10 mouse cellular contexts compared by ENCODE assay signal in the genomic region with DNA sequence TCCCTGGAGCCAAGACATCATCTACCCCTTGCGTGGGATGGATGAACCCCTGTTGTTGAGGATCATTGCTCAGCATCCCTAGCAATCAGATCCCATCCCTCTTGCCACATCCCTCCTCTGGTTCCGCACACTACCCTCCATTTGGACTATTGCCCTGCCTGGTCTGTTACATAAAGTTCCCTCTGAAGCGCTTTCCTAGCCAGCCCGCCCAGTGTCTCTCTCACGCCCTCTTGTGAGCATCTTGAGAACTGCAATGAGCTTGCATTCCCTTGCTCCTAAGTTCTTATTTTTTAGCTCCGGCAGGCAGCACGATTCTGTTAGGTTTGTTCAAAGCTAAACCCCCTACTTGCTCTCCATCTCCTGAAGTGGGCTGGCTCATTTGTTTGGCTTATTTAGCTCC. TPM values are rescaled to one million over a fixed set of nuclear protein-coding genes. Genes with fewer than 3 reads are reported as not detected.
DNase-seq lines count a peak whose midpoint lies in the region; ATAC-seq and TF ChIP-seq lines count a peak whose summit lies in the region.
"Had no signal": no experiment of that assay in that cellular context is flagged by ENCODE, and none has a peak within 500 bp of the region (broad histone marks: within the 10 kb centered on the region; RNA-seq: fewer than 3 reads in every experiment).

No protein-coding gene starts in this region.

- H3K27ac ChIP-seq in hindbrain, embryonic 15.5 days (replicated peaks), result no peak overlapping the region
- H3K27ac ChIP-seq in midbrain, postnatal 0 days (ENCODE audit: low read depth, low read length), result no peak overlapping the region
- no peak overlapping the region for H3K27ac ChIP-seq in heart, embryonic 12.5 days (ENCODE audit: poor library complexity, severe bottlenecking)
- H3K27ac ChIP-seq: midbrain, embryonic 12.5 days had no signal

- TF ChIP-seq CTCF in midbrain, postnatal 0 days (IDR thresholded peaks at IDR 0.05), result peak; percentile 88

- H3K4me2 ChIP-seq in hindbrain, embryonic 15.5 days, result no peak overlapping the region
- no peak overlapping the region for H3K4me2 ChIP-seq in midbrain, postnatal 0 days (ENCODE audit: low read depth, low read length, poor library complexity, severe bottlenecking)
- H3K4me2 ChIP-seq in heart, embryonic 12.5 days, result no peak overlapping the region
- H3K4me2 ChIP-seq: midbrain, embryonic 12.5 days had no signal

- no peak overlapping the region for H3K4me3 ChIP-seq in hindbrain, embryonic 15.5 days
- no peak overlapping the region for H3K4me3 ChIP-seq in midbrain, postnatal 0 days (ENCODE audit: low read depth, low read length)
- H3K4me3 ChIP-seq in heart, embryonic 12.5 days, result no peak overlapping the region
- H3K4me3 ChIP-seq: erythroblast, embryonic 14.5 days; midbrain, embryonic 12.5 days had no signal

- DNase-seq in thymus, postnatal 4 days, result peak; percentile 19
- no peak for DNase-seq in thymus, postnatal 36 days
- peak; percentile 57 to 59 for DNase-seq in cerebellum, adult 18-20 months
- DNase-seq in left cerebral cortex, adult 8-10 months (ENCODE audit: low spot score in 2 of 2), result peak; percentile 10 to 23
- peak; percentile 67 for DNase-seq in midbrain, postnatal 0 days (ENCODE audit: low spot score)
- no peak for DNase-seq in spleen, postnatal 4 days (ENCODE audit: low spot score in 2 of 2)

- no peaks in the 10 kb centered on the region for H3K9me3 ChIP-seq in hindbrain, embryonic 15.5 days
- no peaks in the 10 kb centered on the region for H3K9me3 ChIP-seq in midbrain, postnatal 0 days (ENCODE audit: low read length)
- H3K9me3 ChIP-seq in heart, embryonic 12.5 days (replicated peaks), result no peaks in the 10 kb centered on the region
- H3K9me3 ChIP-seq: midbrain, embryonic 12.5 days had no signal

- peak; percentile 38; the same call in 1 of the 2 replicates for ATAC-seq in hindbrain, embryonic 15.5 days (ENCODE audit: low FRiP score, low read depth)
- ATAC-seq in midbrain, postnatal 0 days (ENCODE audit: low FRiP score), result peak; percentile 27; the same call in 1 of the 2 replicates
- ATAC-seq in heart, embryonic 12.5 days (ENCODE audit: insufficient number of reproducible peaks, low FRiP score), result no peak

- H3K4me1 ChIP-seq in hindbrain, embryonic 15.5 days (replicated peaks), result no peaks in the 10 kb centered on the region
- H3K4me1 ChIP-seq in midbrain, postnatal 0 days (ENCODE audit: insufficient read depth, low read length), result no peaks in the 10 kb centered on the region
- H3K4me1 ChIP-seq in heart, embryonic 12.5 days (replicated peaks), result no peaks in the 10 kb centered on the region
- H3K4me1 ChIP-seq: midbrain, embryonic 12.5 days had no signal

- WGBS in hindbrain, embryonic 15.5 days, result 33% methylated on average over 7 of the region's 7 CpGs
- 27% methylated on average over 7 of the region's 7 CpGs for WGBS in midbrain, postnatal 0 days
- 29% methylated on average over 7 of the region's 7 CpGs for WGBS in heart, embryonic 12.5 days

- H3K9ac ChIP-seq in hindbrain, embryonic 15.5 days, result no peak overlapping the region
- no peak overlapping the region for H3K9ac ChIP-seq in midbrain, postnatal 0 days (replicated peaks; ENCODE audit: low read length, poor library complexity, severe bottlenecking)
- no peak overlapping the region for H3K9ac ChIP-seq in heart, embryonic 12.5 days
- H3K9ac ChIP-seq: midbrain, embryonic 12.5 days had no signal

- H3K36me3 ChIP-seq in hindbrain, embryonic 15.5 days, result no peaks in the 10 kb centered on the region
- H3K36me3 ChIP-seq in midbrain, postnatal 0 days (ENCODE audit: insufficient read depth, low read length), result no peaks in the 10 kb centered on the region
- H3K36me3 ChIP-seq in heart, embryonic 12.5 days, result no peaks in the 10 kb centered on the region
- H3K36me3 ChIP-seq: midbrain, embryonic 12.5 days had no signal

- H3K27me3 ChIP-seq in hindbrain, embryonic 15.5 days, result no peaks in the 10 kb centered on the region
- H3K27me3 ChIP-seq in midbrain, postnatal 0 days (ENCODE audit: insufficient read depth, low read length), result no peaks in the 10 kb centered on the region
- H3K27me3 ChIP-seq in heart, embryonic 12.5 days (replicated peaks), result peaks cover 9% of the 10 kb centered on the region; the same call in 1 of the 2 replicates
- H3K27me3 ChIP-seq: midbrain, embryonic 12.5 days had no signal

RNA-seq across cellular contexts. Expression of a gene that starts 6.2 kb away (rescaled TPM):
- not detected in 2 replicates for polyA plus RNA-seq in hindbrain, embryonic 15.5 days (2015; fragmentation: Nextera tagmentation; extraction: Ambion mirVana)
- 1 to 10 TPM; 1.6 to 3.2 (median 2.0) TPM for total RNA-seq in left cerebral cortex, adult 8-10 months (2022)
- total RNA-seq in midbrain, postnatal 0 days (2014; rRNA removed), result 0.52 and 0.66 TPM in 2 replicates
- 0.19 TPM in 1 of 2 replicates, not detected in the other for polyA plus RNA-seq in midbrain, postnatal 0 days (2015; fragmentation: Nextera tagmentation; extraction: Ambion mirVana)
- polyA plus RNA-seq in heart, embryonic 12.5 days (2016; fragmentation: Nextera tagmentation; extraction: Ambion mirVana), result not detected in 2 replicates
- polyA plus RNA-seq: erythroblast, embryonic 14.5 days; midbrain, embryonic 12.5 days had no signal

RNA-seq across cellular contexts. Expression of a gene that starts 10.2 kb away (rescaled TPM):
- polyA plus RNA-seq in hindbrain, embryonic 15.5 days (2015; fragmentation: Nextera tagmentation; extraction: Ambion mirVana), result 0.22 and 0.38 TPM in 2 replicates
- total RNA-seq in left cerebral cortex, adult 8-10 months (2022), result under 1 TPM in 2 of 4 experiments, not detected in 2; 0.25 to 0.46 TPM
- total RNA-seq in midbrain, postnatal 0 days (2014; rRNA removed), result not detected in 2 replicates
- polyA plus RNA-seq in midbrain, postnatal 0 days (2015; fragmentation: Nextera tagmentation; extraction: Ambion mirVana), result 0.07 and 0.20 TPM in 2 replicates
- not detected in 2 replicates for polyA plus RNA-seq in heart, embryonic 12.5 days (2016; fragmentation: Nextera tagmentation; extraction: Ambion mirVana)
- polyA plus RNA-seq: erythroblast, embryonic 14.5 days; midbrain, embryonic 12.5 days had no signal

RNA-seq across cellular contexts. Expression of a gene that starts 34.0 kb away (rescaled TPM):
- polyA plus RNA-seq in hindbrain, embryonic 15.5 days (2015; fragmentation: Nextera tagmentation; extraction: Ambion mirVana), result not detected in 2 replicates
- total RNA-seq in left cerebral cortex, adult 8-10 months (2022), result not detected
- not detected in 2 replicates for total RNA-seq in midbrain, postnatal 0 days (2014; rRNA removed)
- not detected in 2 replicates for polyA plus RNA-seq in midbrain, postnatal 0 days (2015; fragmentation: Nextera tagmentation; extraction: Ambion mirVana)
- polyA plus RNA-seq in heart, embryonic 12.5 days (2016; fragmentation: Nextera tagmentation; extraction: Ambion mirVana), result not detected in 2 replicates
- polyA plus RNA-seq: erythroblast, embryonic 14.5 days; midbrain, embryonic 12.5 days had no signal

RNA-seq across cellular contexts. Expression of a gene that starts 41.1 kb away (rescaled TPM):
- 0.13 TPM in 1 of 2 replicates, not detected in the other for polyA plus RNA-seq in hindbrain, embryonic 15.5 days (2015; fragmentation: Nextera tagmentation; extraction: Ambion mirVana)
- not detected for total RNA-seq in left cerebral cortex, adult 8-10 months (2022)
- total RNA-seq in midbrain, postnatal 0 days (2014; rRNA removed), result not detected in 2 replicates
- polyA plus RNA-seq in midbrain, postnatal 0 days (2015; fragmentation: Nextera tagmentation; extraction: Ambion mirVana), result not detected in 2 replicates
- polyA plus RNA-seq in heart, embryonic 12.5 days (2016; fragmentation: Nextera tagmentation; extraction: Ambion mirVana), result not detected in 2 replicates
- polyA plus RNA-seq: erythroblast, embryonic 14.5 days; midbrain, embryonic 12.5 days had no signal

RNA-seq across cellular contexts. Expression of a gene that starts 54.0 kb away (rescaled TPM):
- not detected in 2 replicates for polyA plus RNA-seq in hindbrain, embryonic 15.5 days (2015; fragmentation: Nextera tagmentation; extraction: Ambion mirVana)
- under 1 TPM in 3 of 4 experiments, not detected in 1; 0.19 to 0.24 (median 0.21) TPM for total RNA-seq in left cerebral cortex, adult 8-10 months (2022)
- not detected in 2 replicates for total RNA-seq in midbrain, postnatal 0 days (2014; rRNA removed)
- polyA plus RNA-seq in midbrain, postnatal 0 days (2015; fragmentation: Nextera tagmentation; extraction: Ambion mirVana), result not detected in 2 replicates
- not detected in 2 replicates for polyA plus RNA-seq in heart, embryonic 12.5 days (2016; fragmentation: Nextera tagmentation; extraction: Ambion mirVana)
- polyA plus RNA-seq: erythroblast, embryonic 14.5 days; midbrain, embryonic 12.5 days had no signal

Comparison
In these comparisons a context has a peak if more than half of its experiments do, and no peak if none do; other contexts are left out.
1. DNase-seq: peak in thymus, postnatal 4 days (single experiment), cerebellum, adult 18-20 months (2 of 2), left cerebral cortex, adult 8-10 months (2 of 2) and midbrain, postnatal 0 days (single experiment); none in thymus, postnatal 36 days (0 of 2) and spleen, postnatal 4 days (0 of 2).